Mouse (Mus musculus): Measurements from ENCODE around the gene Vmn1r119. TPM values are rescaled to one million over a fixed set of nuclear protein-coding genes. Genes with fewer than 3 reads are reported as not detected.
"Not testable (repeated sequence)": the region's sequence is repeated elsewhere in the genome, so short reads cannot be mapped to it uniquely, and the experiment has no call there.

Gene Vmn1r119
- polyA plus RNA-seq (2014; fragmentation: Nextera tagmentation; extraction: Ambion mirVana): not detected in 2 replicates

- not testable (repeated sequence) for H3K27me3 ChIP-seq (ENCODE audit: control insufficient read depth, insufficient read depth, low read length); H3K4me2 ChIP-seq (ENCODE audit: low read depth, low read length, severe bottlenecking); H3K9me3 ChIP-seq (ENCODE audit: control insufficient read depth, low read length); H3K4me1 ChIP-seq (replicated peaks; ENCODE audit: control insufficient read depth, insufficient read depth, low read length); H3K9ac ChIP-seq (ENCODE audit: low read length); DNase-seq (ENCODE audit: low spot score); H3K27ac ChIP-seq (ENCODE audit: low read depth, low read length); H3K4me3 ChIP-seq (ENCODE audit: low read depth, low read length); H3K36me3 ChIP-seq (ENCODE audit: control insufficient read depth, insufficient read depth, low read length); ATAC-seq (replicated peaks; ENCODE audit: low FRiP score)
- no CpG with 5 or more reads among the region's 2 CpGs for WGBS
Observed at GRCm38 (mm10) chr7:21012355-21012754, at the start of gene Vmn1r119. Vmn1r119 (minus strand) TSS chr7:21012455.

GRCm38 (mm10) chr7:21053684-21054083 lies 41.4 kb upstream of the Vmn1r119 start, which contains the start of gene Vmn1r120:
Vmn1r120 (minus strand) TSS chr7:21053784.
- 88% methylated on average over 1 of the region's 1 CpGs for WGBS
- not testable (repeated sequence) for ATAC-seq (replicated peaks; ENCODE audit: low FRiP score); H3K4me2 ChIP-seq (ENCODE audit: low read depth, low read length, severe bottlenecking); H3K4me3 ChIP-seq (ENCODE audit: low read depth, low read length); H3K27me3 ChIP-seq (ENCODE audit: control insufficient read depth, insufficient read depth, low read length); H3K9me3 ChIP-seq (ENCODE audit: control insufficient read depth, low read length); H3K9ac ChIP-seq (ENCODE audit: low read length); DNase-seq (ENCODE audit: low spot score); H3K27ac ChIP-seq (ENCODE audit: low read depth, low read length); H3K4me1 ChIP-seq (replicated peaks; ENCODE audit: control insufficient read depth, insufficient read depth, low read length); H3K36me3 ChIP-seq (ENCODE audit: control insufficient read depth, insufficient read depth, low read length)

Other genes with a start within 250 kb of the Vmn1r119 start
- gene Vmn1r112, start 241.3 kb downstream of the Vmn1r119 start, polyA plus RNA-seq (2014; fragmentation: Nextera tagmentation; extraction: Ambion mirVana): not detected in 2 replicates
- gene Vmn1r113, start 225.2 kb downstream of the Vmn1r119 start, polyA plus RNA-seq (2014; fragmentation: Nextera tagmentation; extraction: Ambion mirVana): not detected in 2 replicates
- gene Vmn1r114, start 200.3 kb downstream of the Vmn1r119 start, polyA plus RNA-seq (2014; fragmentation: Nextera tagmentation; extraction: Ambion mirVana): not detected in 2 replicates
- not detected in 2 replicates for gene Vmn1r115, start 167.5 kb downstream of the Vmn1r119 start, polyA plus RNA-seq (2014; fragmentation: Nextera tagmentation; extraction: Ambion mirVana)
- gene Vmn1r116, start 140.2 kb downstream of the Vmn1r119 start, polyA plus RNA-seq (2014; fragmentation: Nextera tagmentation; extraction: Ambion mirVana): not detected in 2 replicates
- gene Vmn1r117, start 128.3 kb downstream of the Vmn1r119 start, polyA plus RNA-seq (2014; fragmentation: Nextera tagmentation; extraction: Ambion mirVana): not detected in 2 replicates
- not detected in 2 replicates for gene Vmn1r118, start 100.1 kb downstream of the Vmn1r119 start, polyA plus RNA-seq (2014; fragmentation: Nextera tagmentation; extraction: Ambion mirVana)
- gene Vmn1r120, start 41.3 kb upstream of the Vmn1r119 start, polyA plus RNA-seq (2014; fragmentation: Nextera tagmentation; extraction: Ambion mirVana): not detected in 2 replicates
- gene Vmn1r121, start 86.1 kb upstream of the Vmn1r119 start, polyA plus RNA-seq (2014; fragmentation: Nextera tagmentation; extraction: Ambion mirVana): not detected in 2 replicates
- gene Vmn1r122, start 121.7 kb upstream of the Vmn1r119 start, polyA plus RNA-seq (2014; fragmentation: Nextera tagmentation; extraction: Ambion mirVana): not detected in 2 replicates
- gene Vmn1r123, start 149.7 kb upstream of the Vmn1r119 start, polyA plus RNA-seq (2014; fragmentation: Nextera tagmentation; extraction: Ambion mirVana): not detected in 2 replicates
- gene Gm5157, start 178.0 kb upstream of the Vmn1r119 start, polyA plus RNA-seq (2014; fragmentation: Nextera tagmentation; extraction: Ambion mirVana): not detected in 2 replicates
- not detected in 2 replicates for gene Vmn1r124, start 248.2 kb upstream of the Vmn1r119 start, polyA plus RNA-seq (2014; fragmentation: Nextera tagmentation; extraction: Ambion mirVana)

Data from forebrain, embryonic 11.5 days (tissue).